Mouse (Mus musculus): ENCODE data around the gene Adcy4. TPM values are rescaled to one million over a fixed set of nuclear protein-coding genes. Genes with fewer than 3 reads are reported as not detected.

Gene Adcy4
- 0.19 TPM for polyA plus RNA-seq (2014; fragmentation: Illumina TruSeq; extraction: RNeasy Lipid Tissue Mini Kit (QIAGEN cat#74804); ENCODE audit: low read depth, low replicate concordance)

GRCm38 (mm10) chr14:55783958-55784235 is at the start of gene Adcy4:
Gene Adcy4, minus strand, starts transcription at chr14:55784095.

GRCm38 (mm10) chr14:55822991-55823762 is 39.3 kb upstream of the Adcy4 start, which contains the start of gene Nfatc4:
Gene Nfatc4, plus strand, starts transcription at chr14:55823144.

GRCm38 (mm10) chr14:55788256-55789050 is 4.6 kb upstream of the Adcy4 start, which contains the start of gene Ripk3:
Gene Ripk3, minus strand, starts transcription at chr14:55788865.

GRCm38 (mm10) chr14:55765696-55766095 is 18.2 kb downstream of the Adcy4 start, which contains the start of gene Ltb4r1:
Gene Ltb4r1, plus strand, starts transcription at chr14:55765962.

GRCm38 (mm10) chr14:55761163-55761562 is 22.7 kb downstream of the Adcy4 start, which contains the start of gene Ltb4r2:
Gene Ltb4r2, plus strand, starts transcription at chr14:55761428.

GRCm38 (mm10) chr14:55758363-55758784 is 25.5 kb downstream of the Adcy4 start, which contains the start of gene Cideb:
Gene Cideb, minus strand, starts transcription at chr14:55758458.

GRCm38 (mm10) chr14:55745180-55745860 is 38.6 kb downstream of the Adcy4 start, which contains the start of the genes Dhrs1 and Nop9:
Gene Dhrs1, minus strand, starts transcription at chr14:55745690.
Gene Nop9, plus strand, starts transcription at chr14:55745693.

GRCm38 (mm10) chr14:55721700-55722437 is 62.0 kb downstream of the Adcy4 start, which contains the start of gene Rabggta:
Gene Rabggta, minus strand, starts transcription at chr14:55722263.

Other genes starting within 250 kb of the Adcy4 start
- gene Pck2, start 243.8 kb downstream of the Adcy4 start, polyA plus RNA-seq (2014; fragmentation: Illumina TruSeq; extraction: RNeasy Lipid Tissue Mini Kit (QIAGEN cat#74804); ENCODE audit: low read depth, low replicate concordance): 5.2 TPM
- 21.3 TPM for gene Dcaf11, start 224.1 kb downstream of the Adcy4 start, polyA plus RNA-seq (2014; fragmentation: Illumina TruSeq; extraction: RNeasy Lipid Tissue Mini Kit (QIAGEN cat#74804); ENCODE audit: low read depth, low replicate concordance)
- not detected for gene A730061H03Rik, start 223.7 kb downstream of the Adcy4 start, polyA plus RNA-seq (2014; fragmentation: Illumina TruSeq; extraction: RNeasy Lipid Tissue Mini Kit (QIAGEN cat#74804); ENCODE audit: low read depth, low replicate concordance)
- gene Fitm1, start 208.5 kb downstream of the Adcy4 start, polyA plus RNA-seq (2014; fragmentation: Illumina TruSeq; extraction: RNeasy Lipid Tissue Mini Kit (QIAGEN cat#74804); ENCODE audit: low read depth, low replicate concordance): not detected
- 139 TPM for gene Psme1, start 206.0 kb downstream of the Adcy4 start, polyA plus RNA-seq (2014; fragmentation: Illumina TruSeq; extraction: RNeasy Lipid Tissue Mini Kit (QIAGEN cat#74804); ENCODE audit: low read depth, low replicate concordance)
- 7.3 TPM for gene Emc9, start 198.8 kb downstream of the Adcy4 start, polyA plus RNA-seq (2014; fragmentation: Illumina TruSeq; extraction: RNeasy Lipid Tissue Mini Kit (QIAGEN cat#74804); ENCODE audit: low read depth, low replicate concordance)
- 171 TPM for gene Psme2, start 193.0 kb downstream of the Adcy4 start, polyA plus RNA-seq (2014; fragmentation: Illumina TruSeq; extraction: RNeasy Lipid Tissue Mini Kit (QIAGEN cat#74804); ENCODE audit: low read depth, low replicate concordance)
- 10.6 TPM for gene Rnf31, start 192.4 kb downstream of the Adcy4 start, polyA plus RNA-seq (2014; fragmentation: Illumina TruSeq; extraction: RNeasy Lipid Tissue Mini Kit (QIAGEN cat#74804); ENCODE audit: low read depth, low replicate concordance)
- gene Irf9, start 180.5 kb downstream of the Adcy4 start, polyA plus RNA-seq (2014; fragmentation: Illumina TruSeq; extraction: RNeasy Lipid Tissue Mini Kit (QIAGEN cat#74804); ENCODE audit: low read depth, low replicate concordance): 51.9 TPM
- not detected for gene Rec8, start 166.1 kb downstream of the Adcy4 start, polyA plus RNA-seq (2014; fragmentation: Illumina TruSeq; extraction: RNeasy Lipid Tissue Mini Kit (QIAGEN cat#74804); ENCODE audit: low read depth, low replicate concordance)
- gene Ipo4, start 148.1 kb downstream of the Adcy4 start, polyA plus RNA-seq (2014; fragmentation: Illumina TruSeq; extraction: RNeasy Lipid Tissue Mini Kit (QIAGEN cat#74804); ENCODE audit: low read depth, low replicate concordance): 2.9 TPM
- gene Gm49378, start 146.2 kb downstream of the Adcy4 start, polyA plus RNA-seq (2014; fragmentation: Illumina TruSeq; extraction: RNeasy Lipid Tissue Mini Kit (QIAGEN cat#74804); ENCODE audit: low read depth, low replicate concordance): 0.63 TPM
- gene Tm9sf1, start 140.3 kb downstream of the Adcy4 start, polyA plus RNA-seq (2014; fragmentation: Illumina TruSeq; extraction: RNeasy Lipid Tissue Mini Kit (QIAGEN cat#74804); ENCODE audit: low read depth, low replicate concordance): 52.5 TPM
- gene Tssk4, start 133.9 kb downstream of the Adcy4 start, polyA plus RNA-seq (2014; fragmentation: Illumina TruSeq; extraction: RNeasy Lipid Tissue Mini Kit (QIAGEN cat#74804); ENCODE audit: low read depth, low replicate concordance): 0.50 TPM
- gene Mdp1, start 123.6 kb downstream of the Adcy4 start, polyA plus RNA-seq (2014; fragmentation: Illumina TruSeq; extraction: RNeasy Lipid Tissue Mini Kit (QIAGEN cat#74804); ENCODE audit: low read depth, low replicate concordance): 43.5 TPM
- gene Gmpr2, start 112.2 kb downstream of the Adcy4 start, polyA plus RNA-seq (2014; fragmentation: Illumina TruSeq; extraction: RNeasy Lipid Tissue Mini Kit (QIAGEN cat#74804); ENCODE audit: low read depth, low replicate concordance): 26.0 TPM
- 50.1 TPM for gene Nedd8, start 112.0 kb downstream of the Adcy4 start, polyA plus RNA-seq (2014; fragmentation: Illumina TruSeq; extraction: RNeasy Lipid Tissue Mini Kit (QIAGEN cat#74804); ENCODE audit: low read depth, low replicate concordance)
- 13.6 TPM for gene Tinf2, start 102.3 kb downstream of the Adcy4 start, polyA plus RNA-seq (2014; fragmentation: Illumina TruSeq; extraction: RNeasy Lipid Tissue Mini Kit (QIAGEN cat#74804); ENCODE audit: low read depth, low replicate concordance)
- not detected for gene Tgm1, start 70.2 kb downstream of the Adcy4 start, polyA plus RNA-seq (2014; fragmentation: Illumina TruSeq; extraction: RNeasy Lipid Tissue Mini Kit (QIAGEN cat#74804); ENCODE audit: low read depth, low replicate concordance)
- 0.73 TPM for gene Rabggta, start 61.8 kb downstream of the Adcy4 start, polyA plus RNA-seq (2014; fragmentation: Illumina TruSeq; extraction: RNeasy Lipid Tissue Mini Kit (QIAGEN cat#74804); ENCODE audit: low read depth, low replicate concordance)
- gene Dhrs1, start 38.4 kb downstream of the Adcy4 start, polyA plus RNA-seq (2014; fragmentation: Illumina TruSeq; extraction: RNeasy Lipid Tissue Mini Kit (QIAGEN cat#74804); ENCODE audit: low read depth, low replicate concordance): 15.3 TPM
- gene Nop9, start 38.4 kb downstream of the Adcy4 start, polyA plus RNA-seq (2014; fragmentation: Illumina TruSeq; extraction: RNeasy Lipid Tissue Mini Kit (QIAGEN cat#74804); ENCODE audit: low read depth, low replicate concordance): 3.3 TPM
- 5.6 TPM for gene Cideb, start 25.6 kb downstream of the Adcy4 start, polyA plus RNA-seq (2014; fragmentation: Illumina TruSeq; extraction: RNeasy Lipid Tissue Mini Kit (QIAGEN cat#74804); ENCODE audit: low read depth, low replicate concordance)
- not detected for gene Ltb4r2, start 22.7 kb downstream of the Adcy4 start, polyA plus RNA-seq (2014; fragmentation: Illumina TruSeq; extraction: RNeasy Lipid Tissue Mini Kit (QIAGEN cat#74804); ENCODE audit: low read depth, low replicate concordance)
- not detected for gene Ltb4r1, start 18.1 kb downstream of the Adcy4 start, polyA plus RNA-seq (2014; fragmentation: Illumina TruSeq; extraction: RNeasy Lipid Tissue Mini Kit (QIAGEN cat#74804); ENCODE audit: low read depth, low replicate concordance)
- 4.4 TPM for gene Ripk3, start 4.8 kb upstream of the Adcy4 start, polyA plus RNA-seq (2014; fragmentation: Illumina TruSeq; extraction: RNeasy Lipid Tissue Mini Kit (QIAGEN cat#74804); ENCODE audit: low read depth, low replicate concordance)
- 2.6 TPM for gene Nfatc4, start 39.0 kb upstream of the Adcy4 start, polyA plus RNA-seq (2014; fragmentation: Illumina TruSeq; extraction: RNeasy Lipid Tissue Mini Kit (QIAGEN cat#74804); ENCODE audit: low read depth, low replicate concordance)
- 0.35 TPM for gene Nynrin, start 69.9 kb upstream of the Adcy4 start, polyA plus RNA-seq (2014; fragmentation: Illumina TruSeq; extraction: RNeasy Lipid Tissue Mini Kit (QIAGEN cat#74804); ENCODE audit: low read depth, low replicate concordance)
- 2.5 TPM for gene Cbln3, start 100.3 kb upstream of the Adcy4 start, polyA plus RNA-seq (2014; fragmentation: Illumina TruSeq; extraction: RNeasy Lipid Tissue Mini Kit (QIAGEN cat#74804); ENCODE audit: low read depth, low replicate concordance)
- 85.5 TPM for gene Khnyn, start 100.9 kb upstream of the Adcy4 start, polyA plus RNA-seq (2014; fragmentation: Illumina TruSeq; extraction: RNeasy Lipid Tissue Mini Kit (QIAGEN cat#74804); ENCODE audit: low read depth, low replicate concordance)
- 8.1 TPM for gene Sdr39u1, start 116.2 kb upstream of the Adcy4 start, polyA plus RNA-seq (2014; fragmentation: Illumina TruSeq; extraction: RNeasy Lipid Tissue Mini Kit (QIAGEN cat#74804); ENCODE audit: low read depth, low replicate concordance)
- gene Cma1, start 160.6 kb upstream of the Adcy4 start, polyA plus RNA-seq (2014; fragmentation: Illumina TruSeq; extraction: RNeasy Lipid Tissue Mini Kit (QIAGEN cat#74804); ENCODE audit: low read depth, low replicate concordance): 1.5 TPM
- gene Cma2, start 166.9 kb upstream of the Adcy4 start, polyA plus RNA-seq (2014; fragmentation: Illumina TruSeq; extraction: RNeasy Lipid Tissue Mini Kit (QIAGEN cat#74804); ENCODE audit: low read depth, low replicate concordance): not detected
- 2.3 TPM for gene Mcpt1, start 233.9 kb upstream of the Adcy4 start, polyA plus RNA-seq (2014; fragmentation: Illumina TruSeq; extraction: RNeasy Lipid Tissue Mini Kit (QIAGEN cat#74804); ENCODE audit: low read depth, low replicate concordance)
- gene Mcpt9, start 246.4 kb upstream of the Adcy4 start, polyA plus RNA-seq (2014; fragmentation: Illumina TruSeq; extraction: RNeasy Lipid Tissue Mini Kit (QIAGEN cat#74804); ENCODE audit: low read depth, low replicate concordance): not detected

Measured in sigmoid colon, adult 10 weeks (tissue).